Mouse (Mus musculus) thymus, postnatal 25 days (tissue): ENCODE data around the gene Mrgprh.

Experiments used
- DNase-seq: peaks from one replicate; pipeline ENCODE4 v3.0.0; 2022

The Mrgprh gene

DNA sequence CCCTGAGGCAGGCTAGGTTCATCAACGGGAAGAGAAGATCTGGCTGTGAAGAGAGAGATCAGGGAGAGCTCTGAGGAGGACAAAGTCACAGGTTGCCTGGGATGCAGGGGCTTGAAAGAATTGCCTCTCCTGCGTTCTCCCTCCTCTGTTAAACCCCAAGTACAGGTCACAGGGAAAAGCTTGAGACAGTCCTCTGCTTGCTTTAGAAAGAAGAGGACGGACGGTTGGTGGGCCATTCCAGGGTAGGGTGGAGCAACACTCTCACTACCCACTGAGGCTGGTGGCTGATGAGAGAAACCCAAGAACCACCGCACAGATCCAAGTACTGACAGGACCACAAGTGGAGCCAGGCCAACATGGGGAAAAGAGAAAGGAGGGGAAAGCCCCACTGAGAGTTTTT is at the start of gene Mrgprh:
Gene Mrgprh, plus strand, starts transcription at position 301 of the 400 bp plus-strand sequence.
- DNase-seq = no peak

- DNase-seq = no peak
Observed at GRCm38 (mm10) chr17:12830351-12830750, 45.5 kb upstream of the Mrgprh start.

GRCm38 (mm10) chr17:12832231-12832630 is 43.6 kb upstream of the Mrgprh start:
- DNase-seq = no peak

- no peak for DNase-seq
Observed at GRCm38 (mm10) chr17:12832657-12833056, 43.2 kb upstream of the Mrgprh start.

DNA sequence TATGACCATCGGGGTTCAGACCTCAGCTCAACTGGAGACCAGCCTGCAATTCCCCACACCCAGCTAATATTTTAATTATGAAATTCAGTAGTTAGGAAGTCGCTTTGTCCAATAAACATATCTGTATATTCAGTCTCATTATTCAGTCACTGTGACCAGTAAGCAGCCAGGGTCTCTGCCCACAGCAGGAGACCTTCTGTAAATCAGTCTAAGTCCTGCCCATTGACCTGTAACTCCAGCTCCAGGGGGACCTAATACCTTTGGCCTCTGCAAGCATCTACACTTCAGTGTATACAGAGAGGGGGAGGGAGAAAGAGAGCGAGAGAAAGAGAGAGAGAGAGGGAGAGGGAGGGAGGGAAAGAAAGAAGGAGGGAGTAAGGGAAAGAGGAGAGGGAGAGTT is 41.5 kb upstream of the Mrgprh start:
- DNase-seq = no peak

DNA sequence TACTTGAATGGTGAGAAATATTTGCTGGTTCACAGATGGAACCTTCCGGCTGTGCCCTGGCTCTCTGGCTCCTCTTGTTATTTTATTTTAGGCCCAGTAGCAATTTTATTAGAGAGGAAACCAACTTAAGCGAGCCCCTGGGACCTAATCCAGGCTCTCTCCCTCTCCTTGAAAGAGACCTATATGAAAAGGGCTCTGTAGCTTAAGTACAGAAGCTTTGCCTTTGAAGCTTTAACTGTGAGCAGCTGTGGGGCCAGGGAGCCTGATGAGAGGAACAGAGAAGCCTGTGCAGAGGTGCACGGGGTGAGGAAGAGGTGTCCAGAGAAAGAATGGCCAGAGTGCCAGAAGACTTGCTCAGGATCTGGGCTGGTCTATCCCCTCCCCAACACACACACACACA is 41.0 kb upstream of the Mrgprh start:
- no peak for DNase-seq

DNA sequence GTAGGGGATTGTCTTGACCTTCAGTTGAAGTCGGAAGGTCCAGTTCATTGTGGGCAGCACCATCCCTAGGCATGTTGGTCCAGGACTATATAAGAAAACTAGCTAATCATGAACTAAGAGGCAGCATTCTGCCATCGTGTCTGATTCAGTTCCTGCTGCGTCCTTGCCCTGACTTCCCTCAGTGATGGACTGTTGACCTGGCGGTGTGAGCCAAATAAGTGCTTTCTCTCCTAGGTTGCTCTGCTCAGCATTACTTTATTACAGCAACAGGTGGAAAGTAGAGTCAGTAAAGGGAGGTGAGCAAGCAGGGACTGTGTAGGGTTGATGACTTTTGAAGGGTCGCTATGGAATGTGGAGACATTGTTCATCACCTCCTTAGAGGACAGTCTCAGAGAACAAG is 40.1 kb upstream of the Mrgprh start:
- no peak for DNase-seq

GRCm38 (mm10) chr17:12839475-12840267 is 36.2 kb upstream of the Mrgprh start:
- DNase-seq = no peak

DNA sequence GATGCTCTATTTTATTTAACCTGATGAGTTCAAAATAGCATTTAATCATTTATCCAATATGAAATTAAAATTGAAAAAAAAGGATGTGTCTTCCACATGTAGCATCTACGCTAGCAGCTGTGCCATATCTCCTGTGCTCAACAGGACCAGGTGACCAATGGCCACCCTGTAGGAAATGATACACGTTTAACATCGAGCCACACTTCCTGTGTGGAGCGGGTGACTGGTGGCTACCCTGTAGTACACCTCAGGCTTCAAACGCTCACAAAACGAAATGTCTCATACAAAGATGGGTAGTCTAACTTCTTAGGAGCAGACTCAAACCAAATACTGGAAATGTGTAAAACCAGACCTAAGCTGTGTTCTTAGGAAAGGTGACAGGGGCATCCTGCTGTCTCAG is 32.0 kb upstream of the Mrgprh start:
- no peak for DNase-seq

DNA sequence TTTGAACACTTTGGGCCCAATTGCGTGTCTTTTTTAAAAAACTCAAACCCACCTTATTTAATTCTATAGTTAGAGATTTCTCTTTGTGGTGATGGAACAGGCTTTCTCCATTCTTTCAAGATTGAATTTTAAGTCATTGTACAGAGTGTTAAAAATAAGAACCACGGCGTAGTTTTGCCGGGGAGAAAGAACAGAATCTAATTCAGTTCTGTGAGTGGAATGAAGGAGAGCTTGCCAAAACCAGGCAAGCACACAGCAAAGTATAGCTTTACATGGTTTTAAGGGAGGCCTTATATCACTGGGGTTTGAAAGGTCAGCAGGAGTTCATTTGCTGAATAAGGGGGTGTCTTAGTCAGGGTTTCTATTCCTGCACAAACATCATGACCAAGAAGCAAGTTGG is 31.3 kb upstream of the Mrgprh start:
- DNase-seq = no peak

DNA sequence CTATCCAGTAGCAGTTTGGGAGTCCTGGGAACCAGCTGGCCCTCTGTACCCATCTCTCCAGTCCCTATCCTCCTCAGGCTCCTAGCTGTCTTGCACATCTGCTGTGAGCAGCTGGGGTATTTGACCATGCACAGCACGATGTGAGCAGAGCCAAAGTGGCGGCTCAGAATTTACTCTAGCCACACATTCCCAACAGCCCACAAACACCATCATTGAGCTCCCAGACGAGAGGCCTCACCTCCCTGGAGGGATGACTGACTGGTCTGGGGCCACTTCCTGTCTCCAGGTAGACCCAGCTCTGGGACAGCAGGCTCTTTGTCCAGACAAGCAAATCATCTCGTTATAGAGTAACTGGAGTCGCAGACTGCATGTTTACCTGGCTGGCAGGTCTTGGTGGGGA is 30.0 kb upstream of the Mrgprh start:
- no peak for DNase-seq

DNA sequence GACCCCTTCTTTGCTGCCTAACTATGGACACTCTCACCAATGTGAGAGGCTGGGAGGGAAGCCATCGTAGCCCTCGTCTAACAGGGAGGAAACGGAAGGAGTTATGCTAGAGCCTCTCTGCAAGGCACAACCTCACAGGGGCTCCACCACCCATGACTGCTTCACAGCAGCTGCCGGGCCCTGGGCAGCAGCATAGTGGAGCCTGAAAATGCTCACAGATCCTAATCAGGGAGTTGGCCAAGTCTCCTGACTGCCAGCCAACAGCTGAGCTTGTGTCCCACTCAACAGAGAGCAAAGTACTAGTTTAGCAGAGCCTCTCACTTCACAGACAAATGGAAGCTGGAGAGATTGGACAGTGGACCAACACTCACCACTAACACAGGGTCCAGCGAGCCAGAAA is 29.4 kb upstream of the Mrgprh start:
- DNase-seq = no peak

DNA sequence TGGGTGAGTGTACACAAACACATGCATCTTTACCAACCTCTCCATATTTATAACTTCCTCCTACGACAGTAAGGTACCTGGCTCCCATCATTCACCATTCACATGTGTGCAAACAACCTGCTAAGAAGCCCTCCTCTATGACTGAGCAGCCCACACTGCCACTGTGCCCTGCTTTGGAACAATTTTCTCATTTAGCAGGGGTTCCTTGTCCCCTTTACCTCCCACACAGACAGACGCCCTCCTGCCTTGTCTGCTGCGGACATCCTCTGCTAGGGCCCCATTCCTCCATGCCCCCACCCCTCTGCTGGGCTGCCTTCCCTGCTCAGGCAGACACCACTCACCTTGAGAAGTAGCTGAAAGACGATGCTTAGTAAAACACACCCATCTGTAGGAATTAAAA is 28.1 kb upstream of the Mrgprh start:
- DNase-seq = no peak

DNA sequence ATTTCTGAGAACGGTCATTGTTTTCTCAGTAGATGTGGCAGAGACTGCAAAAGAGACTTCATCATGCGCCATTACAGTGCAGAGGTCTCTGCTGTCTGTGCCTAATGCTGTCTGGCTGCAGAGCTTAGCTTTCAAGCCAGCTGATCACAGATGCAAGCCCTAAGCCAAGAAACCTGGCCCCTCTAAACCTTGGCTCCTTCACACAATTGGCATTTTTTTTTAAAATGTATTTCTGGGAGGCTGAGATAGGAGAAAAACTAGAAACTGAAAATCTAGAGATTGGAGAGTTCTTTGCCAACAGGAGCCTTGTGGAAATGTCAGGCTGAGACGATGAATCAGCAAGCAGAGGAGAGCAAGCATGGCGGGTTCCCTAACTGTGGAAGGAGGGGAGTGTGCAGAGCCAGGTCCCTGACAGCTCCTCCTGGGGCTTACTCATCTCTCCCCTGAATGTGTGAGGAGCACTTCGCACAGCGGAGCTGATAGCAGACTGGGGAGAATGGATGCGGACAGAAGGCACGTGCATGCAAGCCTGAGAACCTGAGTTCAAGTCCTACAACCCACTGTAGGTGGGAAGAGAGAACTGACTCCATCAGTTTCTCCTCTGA is 26.0 kb upstream of the Mrgprh start:
- DNase-seq = no peak

DNA sequence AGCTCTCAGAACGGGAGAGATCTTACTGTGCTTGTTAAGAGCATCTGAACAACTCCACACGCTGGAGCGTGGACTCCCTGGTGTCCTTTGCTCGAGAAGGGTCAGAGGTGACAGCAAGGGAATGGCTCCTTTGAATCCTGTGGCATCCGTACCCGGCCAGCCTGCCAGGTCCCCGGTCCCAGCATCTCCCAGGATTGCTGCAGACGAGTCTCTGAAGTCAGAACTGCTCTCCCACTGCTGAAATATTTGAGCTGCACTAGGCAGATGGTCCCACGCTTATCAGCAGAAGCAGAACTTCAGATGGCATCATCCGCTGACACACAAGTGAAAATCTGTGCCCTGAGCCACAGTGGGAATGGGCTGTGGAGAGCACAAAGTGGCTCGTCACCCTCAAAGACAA is 24.1 kb upstream of the Mrgprh start:
- no peak for DNase-seq

DNA sequence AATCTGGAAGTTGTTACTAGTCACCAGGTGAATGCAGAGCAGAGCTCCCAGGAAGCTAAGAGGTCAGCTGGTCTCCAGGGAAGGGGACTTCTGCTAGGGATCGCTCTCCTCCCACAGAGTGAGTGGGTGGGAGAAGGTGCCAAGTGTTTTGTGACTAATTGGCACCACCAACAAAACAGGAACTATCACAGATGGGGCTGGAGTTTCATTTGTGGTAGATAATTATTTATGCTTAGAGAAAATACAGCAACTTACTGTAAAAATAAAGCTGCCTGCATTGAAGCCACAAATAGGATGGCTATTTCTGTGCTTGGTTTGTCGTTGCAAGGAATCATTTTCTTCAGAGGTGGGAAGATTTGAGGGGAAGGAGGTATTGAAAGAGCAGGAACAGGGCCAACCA is 22.0 kb upstream of the Mrgprh start:
- no peak for DNase-seq

GRCm38 (mm10) chr17:12854386-12854785 is 21.4 kb upstream of the Mrgprh start:
- DNase-seq = no peak

DNA sequence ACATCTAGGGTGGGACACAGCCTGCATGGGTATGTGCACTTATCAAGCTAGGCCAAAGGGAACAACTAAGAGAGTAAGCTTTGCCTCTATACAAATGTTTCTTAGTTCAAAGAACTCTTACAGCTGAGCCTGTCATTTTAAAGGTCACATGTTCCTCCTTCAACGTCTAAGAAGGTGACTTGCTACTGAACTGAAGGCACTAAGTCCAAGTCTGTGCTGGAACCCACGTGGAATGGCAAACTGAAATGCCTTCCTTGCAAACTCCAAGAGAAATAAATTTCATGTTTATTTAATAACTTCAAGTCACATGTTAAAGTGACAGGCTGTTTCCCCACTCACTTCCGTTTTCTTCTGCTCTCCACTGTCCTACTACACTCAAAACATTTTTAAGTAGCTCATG is 18.4 kb upstream of the Mrgprh start:
- DNase-seq = peak; percentile 4

DNA sequence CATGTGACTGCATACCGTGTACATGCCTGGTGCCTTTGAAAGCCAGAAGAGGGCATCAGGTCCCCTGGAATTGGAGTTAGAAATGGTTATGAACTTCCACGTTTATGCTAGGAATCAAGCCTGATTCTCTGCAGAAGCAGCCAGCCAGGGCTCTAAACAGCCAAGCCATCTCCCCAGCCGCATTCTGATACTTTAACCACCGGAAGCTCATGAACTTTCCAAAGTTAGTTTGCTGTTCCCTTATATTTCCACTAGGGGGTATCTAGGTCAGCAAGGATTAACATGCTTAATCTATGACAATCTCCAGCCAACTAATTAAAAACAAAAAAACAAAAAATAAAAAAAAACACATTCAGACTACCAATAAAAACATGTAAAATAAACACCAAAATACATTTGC is 17.8 kb upstream of the Mrgprh start:
- DNase-seq = peak; percentile 45

DNA sequence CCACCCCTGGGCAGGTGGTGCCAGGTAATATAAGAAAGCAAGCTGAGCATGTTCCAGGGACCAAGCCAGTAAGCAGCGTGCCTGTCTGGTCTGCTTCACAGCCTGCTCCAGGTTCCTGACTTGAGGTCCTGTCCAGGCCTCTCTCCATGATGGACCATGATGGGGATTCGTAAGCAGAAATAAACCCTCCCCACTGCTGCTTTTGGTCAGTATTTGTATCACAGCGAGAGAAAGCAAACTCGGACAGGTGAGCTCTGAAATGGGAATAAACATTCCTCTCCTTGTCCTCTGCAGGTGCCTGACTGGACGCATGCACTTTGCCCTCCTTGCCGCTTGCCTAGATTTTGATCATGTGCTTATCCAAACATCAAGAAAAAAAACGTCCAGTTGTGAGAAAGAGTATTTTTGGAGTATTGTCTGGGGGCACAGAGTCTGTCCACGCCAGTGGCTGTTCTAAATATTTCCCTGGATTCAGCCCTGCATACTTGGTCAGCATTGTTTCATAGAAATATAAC is 16.8 kb upstream of the Mrgprh start:
- DNase-seq = no peak

DNA sequence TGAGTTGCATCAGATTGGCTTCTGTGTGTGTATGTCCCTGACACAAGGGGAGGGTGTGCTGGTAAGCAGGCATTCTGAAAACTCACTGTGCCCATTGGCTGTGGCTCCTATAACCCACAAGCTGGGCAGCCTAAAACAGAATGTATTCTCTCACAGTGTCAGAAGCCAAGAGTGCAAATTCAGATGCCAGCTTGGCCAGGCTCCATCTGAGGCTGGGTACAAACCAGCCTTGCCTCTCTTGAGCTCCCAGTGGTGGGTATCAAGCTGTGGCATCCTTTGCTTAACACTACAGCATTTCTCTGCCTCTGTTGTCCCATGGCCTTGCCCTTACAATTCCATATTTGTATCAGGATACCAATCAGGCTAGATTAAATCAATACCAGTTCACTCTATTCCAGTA is 11.7 kb upstream of the Mrgprh start:
- no peak for DNase-seq

GRCm38 (mm10) chr17:12865407-12865806 is 10.4 kb upstream of the Mrgprh start:
- DNase-seq = no peak

GRCm38 (mm10) chr17:12866853-12867252 is 9.0 kb upstream of the Mrgprh start:
- no peak for DNase-seq

DNA sequence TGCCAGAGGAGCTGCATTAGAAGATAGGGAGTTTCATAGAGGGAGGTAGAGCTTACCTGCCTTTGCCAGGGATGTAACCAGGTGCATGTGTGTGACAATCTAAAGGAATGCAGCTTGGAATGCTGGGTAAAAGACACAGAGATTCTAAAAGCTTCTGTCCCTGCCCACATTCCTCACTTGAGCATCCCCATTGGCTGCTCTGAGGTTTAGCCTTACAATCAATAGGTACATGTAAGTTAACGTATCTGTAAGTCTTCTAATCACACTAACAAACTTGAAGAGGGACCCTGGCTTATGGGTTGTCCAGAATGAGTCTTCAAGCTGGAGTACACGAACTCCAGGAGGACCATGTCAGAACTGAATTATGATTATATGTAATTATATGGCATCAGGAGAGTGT is 7.8 kb upstream of the Mrgprh start, which contains the start of gene Mas1:
Gene Mas1, minus strand, starts transcription at position 101 of the 400 bp plus-strand sequence.
- DNase-seq = no peak

DNA sequence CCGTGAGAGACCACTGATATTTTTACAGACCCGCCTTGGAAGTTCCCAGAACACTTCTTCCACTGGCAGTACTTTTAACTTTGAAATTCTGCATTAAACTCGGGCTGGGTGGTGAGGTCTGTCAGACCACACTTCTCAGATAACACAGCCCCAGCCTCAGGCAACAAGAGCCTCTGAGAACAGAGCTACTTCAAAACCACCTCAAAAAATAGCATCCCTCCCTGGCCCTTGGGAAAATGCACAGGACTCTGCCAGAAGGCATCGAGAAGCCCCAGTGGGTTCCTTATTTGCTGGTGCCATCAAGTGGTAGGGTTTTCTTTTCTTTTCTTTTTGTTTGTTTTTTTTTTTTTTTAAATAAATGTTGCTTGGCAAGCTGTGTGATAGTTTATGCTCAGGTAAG is 7.2 kb upstream of the Mrgprh start:
- no peak for DNase-seq
